ENCODE assay signal across 9 mouse cellular contexts in the genomic region with DNA sequence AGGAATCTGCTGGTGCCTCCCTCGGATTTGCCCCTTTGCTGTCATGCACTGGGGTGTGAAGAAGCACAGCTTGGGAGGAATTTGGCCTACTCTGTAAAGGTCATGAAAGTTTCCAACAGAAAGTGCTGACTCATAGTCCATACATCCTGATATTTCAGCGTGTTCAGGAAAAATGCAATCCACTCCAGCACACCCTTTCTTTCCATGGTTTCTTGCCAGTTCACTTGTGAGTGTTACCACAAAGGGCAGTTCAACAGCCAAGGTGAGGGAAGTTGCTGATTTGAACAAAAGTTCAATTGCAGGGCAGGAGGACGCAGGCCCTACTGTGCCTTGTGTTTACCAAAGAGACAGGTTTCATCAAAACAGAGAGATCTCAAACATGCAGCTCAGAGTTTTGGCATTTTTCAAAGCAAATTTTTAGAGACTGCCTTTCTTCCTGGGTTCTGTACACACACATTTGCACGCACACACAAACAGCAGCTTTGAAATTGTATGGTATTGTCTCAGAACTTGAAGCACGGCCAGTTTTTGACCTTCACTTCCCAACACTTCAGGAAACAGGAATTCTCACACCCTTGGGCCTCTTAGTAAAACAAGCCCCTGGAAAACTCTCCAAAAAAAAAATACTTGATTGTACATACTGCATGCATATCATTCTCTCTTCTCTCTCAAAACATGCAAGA. TPM values are rescaled to one million over a fixed set of nuclear protein-coding genes. Genes with fewer than 3 reads are reported as not detected.
DNase-seq lines count a peak whose midpoint lies in the region; ATAC-seq and TF ChIP-seq lines count a peak whose summit lies in the region.
"Had no signal": no experiment of that assay in that cellular context is flagged by ENCODE, and none has a peak within 500 bp of the region (broad histone marks: within the 10 kb centered on the region; RNA-seq: fewer than 3 reads in every experiment).

No protein-coding gene starts in this region.

- WGBS in embryonic facial prominence, embryonic 14.5 days: 35% methylated on average over 5 of the region's 5 CpGs
- WGBS in kidney, adult 2 months: 33% methylated on average over 5 of the region's 5 CpGs
- WGBS in lung, postnatal 0 days: 7% methylated on average over 5 of the region's 5 CpGs

- no peak for TF ChIP-seq CTCF in gastrocnemius, adult 2 months (IDR thresholded peaks at IDR 0.05)
- TF ChIP-seq CTCF in kidney, adult 2 months (conservative IDR thresholded peaks at IDR 0.05; ENCODE audit: insufficient read depth, insufficient read length, low read depth, low read length): no peak
- TF ChIP-seq CTCF in lung, postnatal 0 days (IDR thresholded peaks at IDR 0.05): no peak

- H3K4me3 ChIP-seq in gastrocnemius, adult 2 months: no peak overlapping the region; the same call in 1 of the 2 replicates
- H3K4me3 ChIP-seq in embryonic facial prominence, embryonic 14.5 days (ENCODE audit: low read depth, low read length): no peak overlapping the region
- H3K4me3 ChIP-seq in kidney, adult 2 months (ENCODE audit: insufficient read depth, low read depth, low read length): no peak overlapping the region
- H3K4me3 ChIP-seq in lung, postnatal 0 days (ENCODE audit: low read depth, low read length): no peak overlapping the region

- TF ChIP-seq POLR2A in kidney, adult 2 months (IDR thresholded peaks at IDR 0.05; ENCODE audit: low read depth, low read length): no peak

- no peak for DNase-seq in gastrocnemius, adult 2 months
- no peak for DNase-seq in gastrocnemius, postnatal 36 days
- DNase-seq in embryonic facial prominence, embryonic 14.5 days (ENCODE audit: low spot score): peak; percentile 75
- peak; percentile 76 for DNase-seq in kidney, adult 2 months
- DNase-seq in lung, postnatal 0 days (ENCODE audit: low spot score): peak; percentile 93
- DNase-seq in frontal cortex, postnatal 25 days (ENCODE audit: low spot score in 2 of 2): no peak
- DNase-seq in MN1 (ENCODE audit: low spot score): no peak
- DNase-seq in thymus, postnatal 10 days (ENCODE audit: low spot score in 2 of 2): no peak

- no peak overlapping the region for H3K9ac ChIP-seq in embryonic facial prominence, embryonic 14.5 days (ENCODE audit: low read depth, low read length)
- H3K9ac ChIP-seq in lung, postnatal 0 days (replicated peaks; ENCODE audit: low read depth): no peak overlapping the region

- peak overlapping the region; percentile 87 for H3K27ac ChIP-seq in gastrocnemius, adult 2 months
- H3K27ac ChIP-seq in embryonic facial prominence, embryonic 14.5 days (replicated peaks; ENCODE audit: low read depth, low read length): peak overlapping the region; percentile 61; the same call in 1 of the 2 replicates
- H3K27ac ChIP-seq in kidney, adult 2 months (ENCODE audit: insufficient read depth, low read depth, low read length): peak overlapping the region; percentile 93
- peak overlapping the region; percentile 68 for H3K27ac ChIP-seq in lung, postnatal 0 days (ENCODE audit: low read length)

- no peaks in the 10 kb centered on the region for H3K9me3 ChIP-seq in embryonic facial prominence, embryonic 14.5 days (ENCODE audit: control insufficient read depth, low read length)
- no peaks in the 10 kb centered on the region for H3K9me3 ChIP-seq in lung, postnatal 0 days (ENCODE audit: low read length)

- peaks cover 22% of the 10 kb centered on the region for H3K4me1 ChIP-seq in embryonic facial prominence, embryonic 14.5 days (ENCODE audit: control insufficient read depth, insufficient read depth, low read length)
- peaks cover 8% of the 10 kb centered on the region; the same call in 1 of the 2 replicates for H3K4me1 ChIP-seq in kidney, adult 2 months (ENCODE audit: control insufficient read depth, insufficient read depth, low read length)
- peaks cover 26% of the 10 kb centered on the region for H3K4me1 ChIP-seq in lung, postnatal 0 days (ENCODE audit: insufficient read depth, low read depth, low read length)

- intact Hi-C loops in gastrocnemius, adult 2 months (cut with DNase I): loop anchor here (10.0 kb wide), 1 partner anchor 130 kb away; no protein-coding TSS in a partner anchor
- intact Hi-C loops in gastrocnemius, postnatal 36 days (cut with DNase I): loop anchor here (10.0 kb wide), 1 partner anchor 120 kb away; no protein-coding TSS in a partner anchor

- TF ChIP-seq EP300 in lung, postnatal 0 days (IDR thresholded peaks at IDR 0.05): peak; percentile 92

- no peaks in the 10 kb centered on the region for H3K36me3 ChIP-seq in embryonic facial prominence, embryonic 14.5 days (ENCODE audit: control insufficient read depth, insufficient read depth, low read length)
- H3K36me3 ChIP-seq in kidney, adult 2 months (ENCODE audit: control insufficient read depth, insufficient read depth, low read length): no peaks in the 10 kb centered on the region
- no peaks in the 10 kb centered on the region for H3K36me3 ChIP-seq in lung, postnatal 0 days (ENCODE audit: insufficient read depth, low read length)

- H3K27me3 ChIP-seq in embryonic facial prominence, embryonic 14.5 days (replicated peaks; ENCODE audit: control insufficient read depth, insufficient read depth, low read length): no peaks in the 10 kb centered on the region
- no peaks in the 10 kb centered on the region for H3K27me3 ChIP-seq in kidney, adult 2 months (replicated peaks; ENCODE audit: control insufficient read depth, insufficient read depth, low read length)
- H3K27me3 ChIP-seq in lung, postnatal 0 days (replicated peaks; ENCODE audit: insufficient read depth, low read length): no peaks in the 10 kb centered on the region

- no peak for ATAC-seq in embryonic facial prominence, embryonic 14.5 days (ENCODE audit: low read depth)
- peak; percentile 66 for ATAC-seq in lung, postnatal 0 days
- ATAC-seq: forebrain, embryonic 16.5 days had no signal

- H3K4me2 ChIP-seq in embryonic facial prominence, embryonic 14.5 days (ENCODE audit: low read depth, low read length): no peak overlapping the region
- H3K4me2 ChIP-seq in lung, postnatal 0 days (replicated peaks; ENCODE audit: low read depth, low read length): no peak overlapping the region

RNA-seq across cellular contexts. Expression of a gene that starts 23.7 kb away (rescaled TPM):
- total RNA-seq in gastrocnemius, adult 2 months (2021): 10 to 100 TPM; 24.9 to 34.6 TPM
- total RNA-seq in gastrocnemius, postnatal 36 days (2021): 10 to 100 TPM; 34.7 to 35.9 TPM
- 78.2 and 81.6 TPM in 2 replicates for polyA plus RNA-seq in embryonic facial prominence, embryonic 14.5 days (2014; fragmentation: Nextera tagmentation; extraction: Ambion mirVana)
- polyA plus RNA-seq in kidney, adult 2 months (2012; rRNA removed): 20.9 TPM in 2 replicates
- 353 and 401 TPM in 2 replicates for polyA plus RNA-seq in lung, postnatal 0 days (2015; fragmentation: Nextera tagmentation; extraction: Ambion mirVana)

Comparison
In these comparisons a context has a peak if more than half of its experiments do, and no peak if none do; other contexts are left out.
1. DNase-seq: peak in embryonic facial prominence, embryonic 14.5 days (single experiment), kidney, adult 2 months (single experiment) and lung, postnatal 0 days (single experiment); none in gastrocnemius, adult 2 months (single experiment), gastrocnemius, postnatal 36 days (0 of 2), frontal cortex, postnatal 25 days (0 of 2), MN1 (single experiment) and thymus, postnatal 10 days (0 of 2).
2. Peak in every context shown above with its lines, with median percentiles within 50 percentile points of each other: H3K27ac ChIP-seq.